Mouse (Mus musculus): ENCODE data around the gene Rplp1. TPM values are rescaled to one million over a fixed set of nuclear protein-coding genes. Genes with fewer than 3 reads are reported as not detected.

Gene Rplp1
- 4,098 TPM for polyA plus RNA-seq (2014; fragmentation: Illumina TruSeq; extraction: RNeasy Lipid Tissue Mini Kit (QIAGEN cat#74804); ENCODE audit: low read depth, low replicate concordance)

DNA sequence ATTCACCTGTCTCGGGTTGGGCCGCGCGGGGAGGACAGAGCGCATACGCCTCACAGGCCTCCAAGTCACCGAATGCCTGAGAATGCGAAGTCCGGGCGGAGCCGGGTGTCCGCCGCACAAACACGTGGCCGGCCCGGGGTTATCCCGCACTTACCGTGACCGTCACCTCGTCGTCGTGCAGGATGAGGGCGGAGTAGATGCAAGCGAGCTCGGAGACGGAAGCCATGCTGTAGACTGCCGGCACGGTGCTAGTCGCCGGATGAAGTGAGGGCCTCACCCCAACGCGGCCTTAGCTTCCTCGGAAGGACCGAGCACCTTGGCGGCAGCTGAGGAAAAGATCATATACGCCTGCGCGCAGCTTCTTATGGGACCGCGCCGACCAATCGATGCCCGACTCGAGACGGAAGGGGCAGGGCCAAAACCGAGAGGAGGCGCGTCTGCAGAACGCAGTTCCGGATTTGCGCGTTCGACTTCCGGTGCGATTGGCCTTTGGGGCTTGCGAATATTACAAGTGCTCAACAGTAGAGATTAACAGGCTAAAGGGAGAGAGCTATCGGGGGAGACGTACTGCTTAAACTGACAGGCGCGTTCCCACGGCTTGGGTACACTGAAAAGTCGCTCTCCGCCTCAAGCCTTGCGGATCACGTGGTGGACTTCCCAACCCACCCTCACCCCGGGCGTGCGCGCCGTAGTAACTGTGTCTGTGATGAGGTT lies at the start of gene Rplp1:
Gene Rplp1, minus strand, starts transcription at position 340 of the 714 bp plus-strand sequence.

DNA sequence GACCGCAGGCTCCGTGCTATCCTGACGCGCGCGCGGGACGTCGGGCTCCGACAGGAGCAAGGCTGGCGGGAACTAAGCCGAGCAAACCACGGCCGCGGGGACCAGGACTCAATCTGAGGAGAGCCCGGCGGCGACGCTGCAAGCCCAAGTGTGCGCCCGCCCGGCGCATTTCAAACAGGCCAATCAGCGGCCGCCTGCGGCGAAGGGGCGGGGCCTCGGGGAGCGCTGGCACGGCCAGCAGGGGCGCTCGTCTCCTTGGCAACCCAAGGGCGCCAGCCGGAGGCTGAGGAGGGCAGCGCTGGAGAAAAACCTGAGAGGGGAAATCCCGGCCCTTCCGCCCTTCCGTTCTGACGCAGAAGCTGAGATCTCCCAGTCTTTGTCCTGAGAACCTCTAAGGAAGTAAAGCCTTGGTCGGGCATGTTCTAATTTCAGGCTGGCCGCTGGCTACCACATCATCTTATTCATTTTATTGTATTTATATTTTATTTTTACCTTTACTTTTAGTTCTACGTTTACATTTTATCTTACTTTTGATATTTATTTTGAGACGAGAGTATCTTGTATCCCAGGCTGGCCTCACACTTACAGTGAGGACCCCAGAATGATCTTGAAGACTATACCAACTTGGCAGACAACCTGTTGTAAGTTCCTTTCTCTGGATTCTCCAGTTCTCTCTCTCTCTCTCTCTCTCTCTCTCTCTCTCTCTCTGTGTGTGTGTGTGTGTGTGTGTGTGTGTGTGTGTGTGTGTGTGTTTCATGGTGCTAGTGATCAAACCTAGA lies 32.5 kb upstream of the Rplp1 start, which contains the start of gene Kif23:
Gene Kif23, minus strand, starts transcription at position 152 of the 779 bp plus-strand sequence.

Other genes with a start within 250 kb of the Rplp1 start
- 2.9 TPM for gene Kif23, start 32.2 kb upstream of the Rplp1 start, polyA plus RNA-seq (2014; fragmentation: Illumina TruSeq; extraction: RNeasy Lipid Tissue Mini Kit (QIAGEN cat#74804); ENCODE audit: low read depth, low replicate concordance)
- gene Paqr5, start 112.3 kb upstream of the Rplp1 start, polyA plus RNA-seq (2014; fragmentation: Illumina TruSeq; extraction: RNeasy Lipid Tissue Mini Kit (QIAGEN cat#74804); ENCODE audit: low read depth, low replicate concordance) = 11.0 TPM
- 18.2 TPM for gene Glce, start 208.1 kb upstream of the Rplp1 start, polyA plus RNA-seq (2014; fragmentation: Illumina TruSeq; extraction: RNeasy Lipid Tissue Mini Kit (QIAGEN cat#74804); ENCODE audit: low read depth, low replicate concordance)

Measured in adipose tissue, adult 10 weeks (tissue).